Mouse (Mus musculus): ENCODE data around the gene Sf3a2.
"Not testable (repeated sequence)": the region's sequence is repeated elsewhere in the genome, so short reads cannot be mapped to it uniquely, and the experiment has no call there.

Sf3a2 gene

DNA sequence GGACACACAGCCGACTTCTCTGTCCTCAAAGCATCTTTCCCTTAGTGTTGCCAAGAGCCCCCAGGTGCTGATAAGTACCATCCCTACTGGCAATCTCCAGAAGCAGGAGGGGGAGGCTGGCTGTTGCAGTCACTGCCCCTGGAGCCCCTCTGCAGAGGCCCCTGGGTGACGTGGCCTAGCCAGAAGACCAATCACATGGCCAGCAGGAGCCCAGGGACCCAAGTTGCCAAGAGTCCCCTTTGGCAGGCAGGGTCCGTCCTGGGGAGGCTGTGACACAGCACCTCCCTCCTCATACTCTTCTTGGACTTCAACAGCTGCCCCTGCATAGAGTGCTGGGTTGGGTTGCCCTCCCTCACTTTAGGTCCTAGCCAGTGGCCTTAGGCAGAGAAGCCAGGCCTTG, 5.0 kb downstream of the Sf3a2 start:
- no peak for DNase-seq (ENCODE audit: inconsistent age in 2 of 2, low spot score in 1 of 2)

- DNase-seq (ENCODE audit: inconsistent age in 2 of 2, low spot score in 1 of 2), result no peak
Measured at GRCm38 (mm10) chr10:80804340-80804739, 6.3 kb downstream of the Sf3a2 start.

DNA sequence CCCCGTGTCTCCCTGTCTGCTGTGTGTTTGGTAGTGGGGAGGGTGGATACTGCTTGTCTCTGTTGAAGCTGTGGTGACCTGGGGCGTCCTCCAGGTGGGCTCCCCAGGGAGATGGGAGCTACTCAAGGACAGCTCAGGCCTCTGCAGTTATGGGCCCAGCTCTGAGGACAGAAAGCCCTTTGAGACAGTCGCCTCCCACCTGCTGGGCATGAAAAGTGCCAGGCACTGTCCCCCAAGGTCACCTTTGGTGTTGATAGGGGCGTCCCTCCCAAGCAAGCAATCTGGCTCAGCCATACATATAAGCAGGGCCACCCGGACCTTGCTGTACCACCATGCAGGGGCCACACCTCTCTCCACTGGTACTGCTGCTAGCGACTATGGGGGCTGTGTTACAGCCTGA, 6.9 kb downstream of the Sf3a2 start, which contains the start of gene Amh:
Gene Amh, plus strand, starts transcription at position 328 of the 400 bp plus-strand sequence.
- DNase-seq (ENCODE audit: inconsistent age in 2 of 2, low spot score in 1 of 2), result no peak

DNA sequence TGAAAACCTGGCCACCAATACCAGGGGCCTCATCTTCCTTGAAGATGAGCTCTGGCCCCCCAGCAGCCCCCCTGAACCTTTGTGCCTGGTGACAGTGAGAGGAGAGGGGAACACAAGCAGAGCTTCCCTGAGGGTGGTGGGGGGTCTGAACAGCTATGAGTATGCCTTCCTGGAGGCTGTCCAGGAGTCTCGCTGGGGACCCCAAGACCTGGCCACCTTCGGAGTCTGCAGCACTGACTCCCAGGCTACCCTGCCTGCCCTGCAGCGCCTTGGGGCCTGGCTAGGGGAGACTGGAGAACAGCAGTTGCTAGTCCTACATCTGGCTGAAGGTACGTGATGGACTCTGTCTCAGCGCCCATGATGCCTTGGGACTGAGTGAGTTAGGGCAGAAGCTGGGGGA, 7.3 kb downstream of the Sf3a2 start:
- no peak for DNase-seq (ENCODE audit: inconsistent age in 2 of 2, low spot score in 1 of 2)

- DNase-seq (ENCODE audit: inconsistent age in 2 of 2, low spot score in 1 of 2), result peak; percentile 78 to 92
Measured at GRCm38 (mm10) chr10:80805925-80806324, 7.9 kb downstream of the Sf3a2 start.

- no peak for DNase-seq (ENCODE audit: inconsistent age in 2 of 2, low spot score in 1 of 2)
Measured at GRCm38 (mm10) chr10:80806341-80807056, 8.5 kb downstream of the Sf3a2 start.

DNA sequence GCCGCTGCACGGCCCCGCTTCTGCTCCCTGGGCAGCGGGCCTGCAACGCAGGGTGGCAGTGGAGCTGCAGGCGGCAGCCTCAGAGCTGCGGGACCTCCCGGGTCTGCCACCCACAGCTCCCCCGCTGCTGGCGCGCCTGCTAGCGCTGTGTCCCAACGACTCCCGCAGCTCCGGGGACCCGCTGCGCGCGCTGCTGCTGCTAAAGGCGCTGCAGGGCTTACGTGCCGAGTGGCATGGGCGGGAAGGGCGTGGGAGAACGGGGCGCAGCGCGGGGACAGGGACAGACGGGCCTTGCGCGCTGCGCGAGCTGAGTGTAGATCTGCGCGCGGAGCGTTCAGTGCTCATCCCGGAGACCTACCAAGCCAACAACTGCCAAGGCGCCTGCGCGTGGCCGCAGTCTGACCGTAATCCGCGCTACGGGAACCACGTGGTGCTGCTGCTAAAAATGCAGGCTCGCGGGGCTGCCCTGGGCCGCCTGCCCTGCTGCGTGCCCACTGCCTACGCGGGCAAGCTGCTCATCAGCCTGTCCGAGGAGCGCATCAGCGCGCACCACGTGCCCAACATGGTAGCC, 9.1 kb downstream of the Sf3a2 start:
- peak; percentile 85 to 93 for DNase-seq (ENCODE audit: inconsistent age in 2 of 2, low spot score in 1 of 2)

DNA sequence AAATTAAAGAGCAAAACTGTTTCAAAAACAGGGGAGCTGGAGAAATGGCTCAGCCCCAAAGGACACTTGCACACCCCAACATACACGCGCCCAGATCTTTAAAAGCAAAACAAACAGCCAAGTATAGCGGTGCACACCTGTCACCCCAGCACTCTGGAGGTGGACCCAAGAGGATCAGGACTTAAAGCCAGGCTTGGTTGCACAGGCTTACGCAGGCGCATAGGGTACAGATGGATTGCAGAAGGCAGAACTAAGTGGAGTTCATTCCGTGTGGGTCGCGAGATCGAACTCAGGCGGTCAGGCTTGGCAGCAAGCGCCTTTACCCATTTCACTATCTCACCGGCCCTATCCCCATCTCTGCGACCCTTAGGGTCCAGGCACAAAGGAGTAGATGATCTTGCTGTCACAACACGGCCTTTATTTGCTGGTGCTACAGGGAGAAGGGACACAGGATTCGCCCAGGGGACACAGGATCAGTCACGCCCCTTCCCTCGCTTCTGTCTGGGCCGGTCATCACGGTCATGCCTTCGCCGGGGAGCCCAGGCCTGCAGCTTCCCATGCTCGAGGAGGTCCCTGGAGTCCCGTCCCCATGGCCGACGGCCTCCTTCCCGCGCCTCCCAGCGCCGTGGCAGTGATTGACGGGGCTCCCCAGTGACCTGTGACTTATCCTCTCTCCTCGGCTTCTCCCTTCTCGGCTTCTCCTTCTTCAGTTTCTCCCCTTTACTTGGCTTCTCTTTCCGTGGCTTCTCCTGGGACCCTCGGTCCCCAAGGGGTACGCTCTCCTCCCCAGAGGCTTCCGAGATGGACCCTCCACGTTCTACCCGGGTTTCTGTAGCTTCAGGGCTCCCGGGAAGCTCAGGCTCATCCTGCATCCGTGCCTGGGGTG, 10.3 kb downstream of the Sf3a2 start:
- no peak for DNase-seq (ENCODE audit: inconsistent age in 2 of 2, low spot score in 1 of 2)

GRCm38 (mm10) chr10:80808985-80809632, 11.1 kb downstream of the Sf3a2 start:
- DNase-seq (ENCODE audit: inconsistent age in 2 of 2, low spot score in 1 of 2), result no peak

GRCm38 (mm10) chr10:80810084-80810483, 12.1 kb downstream of the Sf3a2 start:
- DNase-seq (ENCODE audit: inconsistent age in 2 of 2, low spot score in 1 of 2), result peak; percentile 82 to 91

DNA sequence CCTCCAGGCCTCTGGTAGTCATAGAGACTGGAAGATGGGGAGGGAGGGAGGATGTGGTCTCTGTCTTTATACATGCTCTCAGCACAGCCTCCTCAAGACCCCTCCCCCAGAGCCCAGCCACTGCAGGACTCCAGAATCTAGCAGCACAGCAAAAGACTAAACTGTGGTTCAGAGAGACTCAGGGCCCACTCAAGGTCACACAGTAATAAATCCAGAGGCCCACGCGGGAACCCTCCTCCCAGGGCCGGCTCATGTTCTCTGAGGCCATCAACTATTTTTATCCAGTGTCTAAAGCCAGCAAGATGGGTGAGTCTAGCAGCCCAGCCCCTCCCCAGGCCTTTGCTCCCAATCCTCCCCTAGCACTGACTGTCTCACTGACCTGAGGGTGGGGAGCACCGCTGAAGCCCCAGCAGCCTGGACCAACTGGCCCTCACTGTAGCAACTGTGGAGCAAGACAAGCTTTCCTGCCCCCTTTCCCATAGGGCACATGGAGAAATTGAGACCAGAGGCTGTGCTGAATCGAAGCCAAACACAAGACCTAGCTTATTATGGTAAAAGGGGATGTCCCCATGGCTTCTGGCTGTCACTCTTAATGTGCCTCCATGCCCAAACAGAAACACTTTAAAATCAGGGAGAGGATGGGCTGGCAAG, 14.5 kb downstream of the Sf3a2 start:
- peak; percentile 82 to 87 for DNase-seq (ENCODE audit: inconsistent age in 2 of 2, low spot score in 1 of 2)

- no peak for DNase-seq (ENCODE audit: inconsistent age in 2 of 2, low spot score in 1 of 2)
Measured at GRCm38 (mm10) chr10:80813366-80813765, 15.4 kb downstream of the Sf3a2 start, which contains the start of gene Jsrp1. Jsrp1 (minus strand) TSS chr10:80813498.

- no peak for DNase-seq (ENCODE audit: inconsistent age in 2 of 2, low spot score in 1 of 2)
Measured at GRCm38 (mm10) chr10:80814800-80815199, 16.8 kb downstream of the Sf3a2 start.

- DNase-seq (ENCODE audit: inconsistent age in 2 of 2, low spot score in 1 of 2), result not testable (repeated sequence)
Measured at GRCm38 (mm10) chr10:80816303-80816702, 18.3 kb downstream of the Sf3a2 start.

- DNase-seq (ENCODE audit: inconsistent age in 2 of 2, low spot score in 1 of 2), result peak; percentile 43 to 60
Measured at GRCm38 (mm10) chr10:80817164-80817563, 19.2 kb downstream of the Sf3a2 start.

- DNase-seq (ENCODE audit: inconsistent age in 2 of 2, low spot score in 1 of 2), result not testable (repeated sequence)
Measured at GRCm38 (mm10) chr10:80817955-80818354, 20.0 kb downstream of the Sf3a2 start.

- no peak for DNase-seq (ENCODE audit: inconsistent age in 2 of 2, low spot score in 1 of 2)
Measured at GRCm38 (mm10) chr10:80818599-80819281, 20.7 kb downstream of the Sf3a2 start.

DNA sequence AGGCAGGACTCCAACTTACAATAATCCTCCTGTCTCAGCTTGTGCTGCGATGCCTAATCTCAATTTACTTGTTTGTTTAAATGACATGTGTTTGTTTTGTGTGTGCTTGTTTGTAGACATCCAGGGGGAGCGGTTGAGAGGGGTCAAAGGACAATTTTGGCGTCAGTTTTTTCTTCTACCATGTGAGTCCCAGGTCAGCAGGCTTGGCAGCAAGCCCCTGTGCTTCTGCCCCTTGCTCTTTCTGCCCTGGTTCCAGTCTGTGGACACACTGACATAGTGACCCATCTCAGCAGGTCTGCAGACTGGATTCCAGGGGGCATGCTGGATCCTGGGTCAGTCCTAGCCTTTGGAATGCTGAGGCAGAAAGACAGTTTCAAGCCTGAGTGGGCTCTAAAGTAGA, 21.4 kb downstream of the Sf3a2 start:
- DNase-seq (ENCODE audit: inconsistent age in 2 of 2, low spot score in 1 of 2), result no peak

- DNase-seq (ENCODE audit: inconsistent age in 2 of 2, low spot score in 1 of 2), result peak in 1 of 2 experiments; percentile 70
Measured at GRCm38 (mm10) chr10:80821991-80822390, 24.0 kb downstream of the Sf3a2 start.

GRCm38 (mm10) chr10:80822528-80822927, 24.5 kb downstream of the Sf3a2 start:
- no peak for DNase-seq (ENCODE audit: inconsistent age in 2 of 2, low spot score in 1 of 2)

All from adrenal gland, adult (tissue).